In the genomic region with DNA sequence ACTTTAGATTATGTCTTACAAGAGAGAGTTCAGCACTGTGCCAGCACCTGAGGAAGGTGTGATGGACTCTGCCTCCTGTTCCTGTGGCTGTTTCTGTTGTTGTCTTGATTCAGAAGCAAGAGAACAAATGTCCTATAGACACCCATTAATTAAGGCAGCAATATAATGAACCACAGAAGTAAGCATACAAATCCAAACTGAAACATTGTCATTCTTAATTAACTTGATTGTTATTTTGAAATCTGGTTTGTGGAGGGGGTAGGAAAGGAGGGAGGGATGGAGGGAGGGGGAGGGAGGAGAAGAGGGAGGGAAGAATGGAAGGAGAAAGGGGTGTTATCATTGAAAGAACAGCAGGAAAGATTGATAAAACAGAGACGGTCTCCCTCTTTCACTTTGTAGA, we compare ENCODE assay signal across 23 mouse cellular contexts. TPM values are rescaled to one million over a fixed set of nuclear protein-coding genes. Genes with fewer than 3 reads are reported as not detected.
"Had no signal": no experiment of that assay in that cellular context is flagged by ENCODE, and none has a peak within 500 bp of the region (broad histone marks: within the 10 kb centered on the region; RNA-seq: fewer than 3 reads in every experiment).

No protein-coding gene starts in this region.

- DNase-seq: heart, postnatal 10 days; heart, postnatal 14 days; heart, postnatal 36 days; heart, postnatal 4 days; kidney, adult 11 months; kidney, adult 18-20 months; kidney, adult 2 months; kidney, adult 8-10 months; kidney, adult 9 months; kidney, postnatal 10 days; kidney, postnatal 14 days; kidney, postnatal 25 days; kidney, postnatal 36 days; layer of hippocampus, adult 9-11 months; layer of hippocampus, postnatal 36 days had no signal

RNA-seq across cellular contexts. Expression of gene Fam19a1, which starts 1.3 kb away (rescaled TPM):
- total RNA-seq: heart, postnatal 10 days; hematopoietic stem cell, adult 5-6 weeks had no signal

RNA-seq across cellular contexts. Expression of gene 1700123L14Rik, which starts 54.4 kb away (rescaled TPM):
- total RNA-seq: heart, postnatal 10 days; heart, postnatal 14 days; heart, postnatal 25 days; heart, postnatal 36 days; heart, postnatal 4 days; hematopoietic stem cell, adult 5-6 weeks; hindbrain, postnatal 0 days; layer of hippocampus, adult 18-20 months; layer of hippocampus, adult 2 months; layer of hippocampus, postnatal 10 days; layer of hippocampus, postnatal 36 days; left cerebral cortex, adult 18-20 months; left cerebral cortex, adult 2 months had no signal
